Mouse (Mus musculus) heart, postnatal 36 days (tissue): ENCODE measurements around the gene Edem1. TPM values are rescaled to one million over a fixed set of nuclear protein-coding genes. Genes with fewer than 3 reads are reported as not detected.

Experiments
- DNase-seq, 2 experiments: peaks; one replicate each; pipeline ENCODE4 v3.0.0; 2021 to 2022
- intact Hi-C: fragments of 180-260 bp; cut with DNase I; formaldehyde crosslinking; loops from one replicate; pipeline ENCODE4 v1.15.1; 2025
- total RNA-seq, 2 experiments: library from RNA; stranded (reverse); gene quantifications; 2 replicates each; pipeline ENCODE4 v1.2.3; 2021

The Edem1 gene
- total RNA-seq, 2 experiments from 2014 or later, result 10.6 to 12.4 TPM

GRCm38 (mm10) chr6:108828872-108829271, 431 bp downstream of the Edem1 start:
- intact Hi-C loops, result loop anchor here (1.0 kb wide), 1 partner anchor 46 kb away; the partner anchor contains the start of gene Arl8b
- peak in 1 of 2 experiments; percentile 47 for DNase-seq

DNA sequence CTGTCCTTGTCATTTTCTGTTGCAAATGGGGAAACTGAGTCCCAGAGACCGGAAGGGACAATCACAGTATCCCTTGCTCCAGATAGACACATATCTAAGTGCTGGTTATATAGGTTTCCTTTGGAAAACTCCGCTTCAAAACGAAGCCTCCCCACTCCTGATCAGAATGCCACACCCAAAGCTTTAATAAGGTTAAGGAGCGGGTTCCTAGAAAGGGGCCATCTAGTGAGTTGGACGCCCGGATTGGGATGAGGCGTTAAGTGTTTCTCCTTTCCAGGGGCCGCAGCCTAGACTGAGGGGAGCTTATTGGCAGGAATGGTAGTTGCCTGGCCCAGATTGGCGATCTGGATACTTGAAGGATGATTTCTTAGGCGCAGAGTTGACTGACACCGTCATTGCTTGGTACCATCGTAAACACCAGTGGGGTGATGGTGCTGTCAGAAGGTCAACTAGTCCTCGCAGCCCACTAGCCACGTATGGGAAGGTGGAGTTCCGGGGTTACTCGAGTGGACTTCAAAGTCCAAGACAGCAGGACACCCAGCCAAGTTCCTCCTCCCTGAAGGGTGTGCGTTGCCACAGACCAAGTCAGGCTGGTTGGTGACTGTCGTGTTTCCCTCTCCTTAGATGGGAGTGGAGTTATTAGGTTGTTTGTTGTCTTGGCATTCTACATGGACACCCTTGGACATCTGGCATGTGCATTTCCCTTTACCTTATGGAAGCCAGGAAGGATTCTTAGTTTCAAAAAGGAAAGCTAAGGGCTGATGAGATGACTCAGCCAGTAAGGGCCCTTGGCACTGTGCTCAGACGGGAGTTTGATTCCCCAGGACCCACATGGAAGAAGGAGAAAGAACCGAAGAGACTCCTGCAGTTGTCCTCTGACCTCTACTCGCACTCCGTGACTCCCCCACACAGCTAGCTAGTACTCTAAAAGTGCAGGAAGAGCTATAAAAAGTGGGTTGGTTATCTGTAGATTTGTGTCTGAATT, 1.2 kb downstream of the Edem1 start:
- intact Hi-C loops, result no loop called here
- DNase-seq, result peak; percentile 33 to 36

DNA sequence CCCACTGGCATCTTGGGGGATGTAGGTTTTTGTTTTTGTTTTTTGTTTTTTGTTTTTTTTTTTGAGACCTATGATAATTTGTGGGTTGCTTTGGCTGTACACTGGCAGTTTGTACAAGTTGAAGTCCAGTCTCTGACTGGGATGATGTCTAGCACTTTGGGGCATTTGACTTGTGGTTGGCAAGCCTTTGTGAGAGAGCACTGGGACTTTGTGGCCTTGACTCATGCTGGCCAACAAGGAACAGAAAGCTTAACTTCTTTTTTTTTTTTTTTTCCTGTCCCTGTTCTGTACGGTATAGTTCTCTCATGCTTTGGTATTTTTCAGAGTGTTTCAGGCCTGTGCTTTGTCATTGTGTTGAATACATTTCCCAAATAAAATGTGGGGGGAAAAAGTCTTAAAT, 3.7 kb downstream of the Edem1 start:
- intact Hi-C loops, result no loop called here
- DNase-seq, result no peak

DNA sequence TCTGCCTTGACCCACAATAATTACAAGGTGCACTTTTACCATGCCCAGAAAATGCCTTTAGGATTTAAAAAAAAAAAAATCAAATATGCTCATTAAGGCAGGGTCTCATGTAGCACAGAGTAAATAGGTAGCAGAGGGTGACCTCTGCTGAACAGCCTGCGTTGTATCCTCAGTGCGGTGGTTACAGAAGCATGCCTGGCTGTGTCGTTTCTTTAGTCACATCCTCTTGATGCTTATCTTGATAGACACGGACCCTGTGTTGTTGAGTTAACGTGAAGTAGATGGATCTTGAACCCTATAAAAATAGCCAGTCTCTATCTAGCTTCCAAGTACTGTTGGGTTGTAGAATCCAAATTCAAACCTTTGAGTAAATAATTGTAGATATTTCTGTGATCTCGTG, 4.5 kb downstream of the Edem1 start:
- intact Hi-C loops, result no loop called here
- DNase-seq, result no peak

- no peak for DNase-seq
- intact Hi-C loops, result no loop called here
Observed at GRCm38 (mm10) chr6:108833963-108834697, 5.7 kb downstream of the Edem1 start.

- peak; percentile 13 to 28 for DNase-seq
- intact Hi-C loops, result no loop called here
Observed at GRCm38 (mm10) chr6:108835765-108836691, 7.6 kb downstream of the Edem1 start.

DNA sequence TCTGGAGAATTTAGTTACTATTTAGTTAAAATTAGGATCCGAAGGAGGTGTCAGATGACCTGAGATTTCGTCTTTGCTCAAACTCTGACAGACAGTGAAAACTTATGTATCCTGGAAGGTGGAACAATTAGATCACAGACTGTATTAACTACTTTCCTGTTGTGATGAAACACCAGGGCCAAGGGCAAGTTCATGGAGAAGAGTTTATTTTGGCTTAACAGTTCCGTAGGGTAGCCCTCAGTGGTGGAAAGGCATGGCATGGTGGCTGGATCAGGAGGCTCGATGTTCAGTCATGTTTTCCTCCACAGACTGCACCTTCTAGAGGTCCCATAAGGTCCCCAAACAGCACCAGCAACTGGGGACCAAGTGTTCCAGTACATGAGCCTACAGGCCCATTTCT, 8.6 kb downstream of the Edem1 start:
- intact Hi-C loops, result no loop called here
- DNase-seq, result no peak

DNA sequence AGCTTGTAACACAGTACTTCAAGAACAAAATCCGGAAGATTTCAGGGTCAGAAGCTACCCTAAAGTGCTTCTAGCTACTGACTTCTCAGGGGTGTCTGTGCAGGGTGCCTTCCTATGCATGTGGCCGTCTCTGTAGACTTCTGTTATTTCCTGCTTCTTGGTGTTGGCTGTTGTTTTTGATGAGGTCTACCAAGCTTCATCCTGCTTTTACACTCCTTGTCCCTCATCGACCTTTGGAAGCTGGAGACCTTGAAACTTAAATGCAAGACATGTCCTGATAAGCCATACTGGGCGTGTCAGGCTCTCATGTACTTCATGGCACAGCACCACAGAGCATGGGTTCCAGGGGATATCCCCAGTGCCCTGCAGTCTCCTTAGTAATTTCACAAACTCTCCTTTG, 9.5 kb downstream of the Edem1 start:
- intact Hi-C loops, result no loop called here
- no peak for DNase-seq

- no peak for DNase-seq
- intact Hi-C loops, result no loop called here
Observed at GRCm38 (mm10) chr6:108839432-108839831, 11.0 kb downstream of the Edem1 start.

- intact Hi-C loops, result no loop called here
- no peak for DNase-seq
Observed at GRCm38 (mm10) chr6:108840861-108841640, 12.6 kb downstream of the Edem1 start.

DNA sequence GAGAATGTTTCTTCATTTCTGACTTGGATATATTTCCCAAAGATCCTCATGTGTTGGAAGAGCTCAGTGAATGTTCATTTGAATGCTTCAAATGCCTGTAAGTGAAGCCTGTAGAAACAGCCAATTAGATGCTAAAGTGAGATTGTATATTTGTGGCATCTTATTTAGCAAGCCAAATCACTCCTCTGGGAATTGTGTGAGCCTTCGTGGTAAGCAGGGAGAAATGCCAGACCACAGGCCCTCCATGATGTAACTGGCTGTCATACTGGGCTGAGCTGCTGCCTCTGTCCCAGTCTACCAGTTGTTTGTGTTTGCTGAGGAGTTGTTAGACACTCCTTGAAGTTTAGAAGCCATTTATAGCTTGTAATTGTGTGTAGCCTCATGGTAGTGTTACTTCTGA, 15.2 kb downstream of the Edem1 start:
- DNase-seq, result no peak
- intact Hi-C loops, result no loop called here

DNA sequence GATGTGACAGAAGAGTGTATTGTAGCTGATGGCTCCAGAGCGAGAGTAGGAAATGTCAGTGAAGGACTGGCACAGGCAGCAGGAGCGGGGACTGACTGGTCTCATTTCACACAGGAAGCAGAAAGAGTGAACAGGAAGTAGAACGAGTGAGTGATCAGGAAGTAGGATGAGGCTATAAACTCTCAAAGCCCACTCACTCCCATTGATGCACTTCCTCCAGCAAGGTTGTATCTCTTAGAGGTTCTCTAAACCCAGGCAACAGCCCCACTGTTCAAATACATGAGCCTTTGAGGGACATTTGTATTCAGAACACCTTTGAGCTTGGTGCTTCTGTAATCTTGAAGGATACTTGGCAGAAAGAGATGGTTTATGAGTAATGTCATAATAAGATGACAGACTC, 15.7 kb downstream of the Edem1 start:
- intact Hi-C loops, result no loop called here
- DNase-seq, result no peak

DNA sequence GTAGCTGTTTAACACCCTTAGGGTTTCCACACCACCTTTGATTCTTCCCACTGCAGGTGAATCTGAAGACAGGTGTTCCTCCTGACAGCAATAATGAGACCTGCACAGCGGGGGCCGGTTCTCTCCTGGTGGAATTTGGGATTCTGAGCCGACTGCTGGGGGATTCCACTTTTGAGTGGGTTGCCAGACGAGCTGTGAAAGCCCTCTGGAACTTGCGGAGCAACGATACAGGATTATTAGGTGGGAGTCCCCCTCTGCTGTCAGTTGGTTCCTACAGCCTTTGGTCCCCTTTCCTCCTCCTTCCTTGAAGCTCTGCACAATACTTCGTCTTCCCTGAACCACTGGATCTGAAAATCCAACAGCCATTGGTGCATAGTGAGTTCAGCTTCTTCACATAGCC, 16.3 kb downstream of the Edem1 start:
- intact Hi-C loops, result no loop called here
- DNase-seq, result no peak

DNA sequence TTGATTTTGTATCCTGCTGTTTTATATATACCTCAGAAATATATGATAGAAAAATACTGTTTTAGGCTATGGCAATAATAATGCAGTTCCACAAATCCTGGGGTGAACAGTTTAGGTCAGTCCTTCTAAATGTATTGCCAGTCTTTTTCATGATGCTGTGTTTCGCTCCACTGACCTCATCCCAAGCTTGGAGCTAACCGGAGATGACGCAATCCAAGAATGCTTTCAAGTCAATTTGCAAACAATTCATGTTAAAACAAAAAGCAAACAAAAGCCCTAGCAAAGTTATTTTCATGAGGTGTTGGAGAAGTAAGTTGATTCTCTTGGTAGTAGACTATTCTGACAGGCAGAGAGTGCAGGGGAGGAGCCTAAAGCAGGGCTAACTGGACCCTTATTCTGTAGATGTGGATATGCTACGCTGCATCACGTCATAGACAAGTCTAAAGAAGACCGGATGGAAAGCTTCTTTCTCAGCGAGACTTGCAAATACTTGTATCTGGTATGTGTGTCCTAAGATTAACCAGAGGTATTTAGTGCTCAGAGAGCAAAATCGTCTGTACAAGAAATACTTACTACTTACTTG, 23.7 kb downstream of the Edem1 start:
- no peak for DNase-seq
- intact Hi-C loops, result no loop called here

GRCm38 (mm10) chr6:108852986-108853385, 24.5 kb downstream of the Edem1 start:
- intact Hi-C loops, result no loop called here
- no peak for DNase-seq

DNA sequence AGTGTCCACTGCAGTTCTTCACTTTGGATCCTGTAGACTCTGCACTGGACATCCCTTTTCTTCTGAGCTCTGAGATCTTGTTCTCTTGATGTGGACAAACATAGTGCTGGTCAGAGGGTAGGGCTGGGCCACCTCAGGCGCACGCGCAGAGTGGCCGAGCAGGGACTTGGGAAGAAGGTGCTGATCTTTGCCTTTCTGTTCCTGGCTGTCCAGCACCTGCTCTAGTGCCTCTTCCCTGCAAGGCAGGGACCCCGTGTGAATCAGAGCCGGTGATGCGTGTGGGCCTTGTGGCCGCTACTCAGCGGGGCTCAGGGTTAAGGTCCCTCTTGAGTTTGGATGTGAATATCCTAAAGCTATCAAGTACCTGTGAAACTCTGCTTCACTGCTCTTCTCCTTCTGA, 30.1 kb downstream of the Edem1 start:
- no peak for DNase-seq

GRCm38 (mm10) chr6:108861226-108861625, 32.8 kb downstream of the Edem1 start:
- intact Hi-C loops, result no loop called here
- no peak for DNase-seq

More for the DNA sequence above, 30.1 kb downstream of the Edem1 start:
- intact Hi-C loops, result no loop called here

GRCm38 (mm10) chr6:108862548-108862947, 34.1 kb downstream of the Edem1 start:
- DNase-seq, result peak in 1 of 2 experiments; percentile 4
- intact Hi-C loops, result no loop called here

DNA sequence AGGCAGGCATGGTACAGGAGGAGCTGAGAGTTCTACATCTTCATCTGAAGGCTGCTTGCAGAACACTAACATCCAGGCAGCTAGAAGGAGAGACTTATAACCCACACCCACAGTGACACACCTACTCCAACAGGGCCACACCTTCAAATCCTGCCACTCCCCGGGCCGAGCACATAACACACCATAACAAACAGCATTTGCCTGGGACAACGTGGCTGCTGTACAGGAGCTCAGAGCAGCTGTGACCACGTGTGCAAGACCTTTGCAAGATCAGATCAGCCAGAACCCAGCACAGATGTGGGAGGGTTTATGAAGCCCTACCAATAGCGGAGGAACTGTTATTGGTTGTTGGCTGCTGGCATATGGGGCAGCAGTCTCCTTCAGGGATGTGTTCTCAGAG, 37.9 kb downstream of the Edem1 start:
- DNase-seq, result no peak
- intact Hi-C loops, result no loop called here
